Mouse (Mus musculus): ENCODE measurements around the gene Slc15a1.

Gene Slc15a1

GRCm38 (mm10) chr14:121493712-121494111 is 11.3 kb downstream of the Slc15a1 start:
- no peak for DNase-seq (ENCODE audit: extremely low spot score, low spot score)

GRCm38 (mm10) chr14:121492328-121492727 is 12.7 kb downstream of the Slc15a1 start:
- no peak for DNase-seq (ENCODE audit: extremely low spot score, low spot score)

GRCm38 (mm10) chr14:121485722-121486121 is 19.3 kb downstream of the Slc15a1 start:
- no peak for DNase-seq (ENCODE audit: extremely low spot score, low spot score)

GRCm38 (mm10) chr14:121484436-121484835 is 20.6 kb downstream of the Slc15a1 start:
- DNase-seq (ENCODE audit: extremely low spot score, low spot score), result no peak

GRCm38 (mm10) chr14:121482181-121482580 is 22.9 kb downstream of the Slc15a1 start:
- no peak for DNase-seq (ENCODE audit: extremely low spot score, low spot score)

- DNase-seq (ENCODE audit: extremely low spot score, low spot score), result no peak
Measured at GRCm38 (mm10) chr14:121481591-121481990, 23.5 kb downstream of the Slc15a1 start.

GRCm38 (mm10) chr14:121479096-121479495 is 26.0 kb downstream of the Slc15a1 start:
- no peak for DNase-seq (ENCODE audit: extremely low spot score, low spot score)

- no peak for DNase-seq (ENCODE audit: extremely low spot score, low spot score)
Measured at GRCm38 (mm10) chr14:121477925-121478693, 26.9 kb downstream of the Slc15a1 start.

- DNase-seq (ENCODE audit: extremely low spot score, low spot score), result no peak
Measured at GRCm38 (mm10) chr14:121473869-121474268, 31.2 kb downstream of the Slc15a1 start.

GRCm38 (mm10) chr14:121471545-121472121 is 33.4 kb downstream of the Slc15a1 start:
- no peak for DNase-seq (ENCODE audit: extremely low spot score, low spot score)

GRCm38 (mm10) chr14:121469601-121470000 is 35.5 kb downstream of the Slc15a1 start:
- DNase-seq (ENCODE audit: extremely low spot score, low spot score), result no peak

- no peak for DNase-seq (ENCODE audit: extremely low spot score, low spot score)
Measured at GRCm38 (mm10) chr14:121467646-121468045, 37.4 kb downstream of the Slc15a1 start.

GRCm38 (mm10) chr14:121466501-121466900 is 38.6 kb downstream of the Slc15a1 start:
- no peak for DNase-seq (ENCODE audit: extremely low spot score, low spot score)

- no peak for DNase-seq (ENCODE audit: extremely low spot score, low spot score)
Measured at GRCm38 (mm10) chr14:121464318-121464717, 40.7 kb downstream of the Slc15a1 start.

GRCm38 (mm10) chr14:121462756-121463155 is 42.3 kb downstream of the Slc15a1 start:
- DNase-seq (ENCODE audit: extremely low spot score, low spot score), result no peak

GRCm38 (mm10) chr14:121460966-121461365 is 44.1 kb downstream of the Slc15a1 start:
- no peak for DNase-seq (ENCODE audit: extremely low spot score, low spot score)

GRCm38 (mm10) chr14:121458521-121458920 is 46.5 kb downstream of the Slc15a1 start:
- no peak for DNase-seq (ENCODE audit: extremely low spot score, low spot score)

GRCm38 (mm10) chr14:121457536-121457935 is 47.5 kb downstream of the Slc15a1 start:
- no peak for DNase-seq (ENCODE audit: extremely low spot score, low spot score)

GRCm38 (mm10) chr14:121456416-121457285 is 48.4 kb downstream of the Slc15a1 start:
- DNase-seq (ENCODE audit: extremely low spot score, low spot score), result no peak

GRCm38 (mm10) chr14:121455976-121456375 is 49.1 kb downstream of the Slc15a1 start:
- no peak for DNase-seq (ENCODE audit: extremely low spot score, low spot score)

GRCm38 (mm10) chr14:121455527-121455926 is 49.5 kb downstream of the Slc15a1 start:
- DNase-seq (ENCODE audit: extremely low spot score, low spot score), result peak; percentile 66

- DNase-seq (ENCODE audit: extremely low spot score, low spot score), result no peak
Measured at GRCm38 (mm10) chr14:121453130-121453529, 51.9 kb downstream of the Slc15a1 start.

All from neural tube, embryonic 10.5 days (tissue).